Mouse (Mus musculus) spleen, adult 2 months (tissue): ENCODE results near the gene Cfb.

Experiments used
- CTCF ChIP-seq: fragments of 200-500 bp; IDR thresholded peaks from 2 replicates; pipeline ENCODE4 v1.5.1; 2011; ENCODE audit warnings: mild to moderate bottlenecking, inconsistent platforms; ENCODE audit not compliant: insufficient read depth, insufficient read length, insufficient replicate concordance; ENCODE audit errors: extremely low read depth
- POLR2A ChIP-seq: fragments of 200-500 bp; IDR thresholded peaks from 2 replicates; pipeline ENCODE4 v1.6.1; 2011; ENCODE audit warnings: low read depth, low read length, inconsistent platforms

- TF ChIP-seq CTCF: no peak
- no peak; the same call in 1 of the 2 replicates for TF ChIP-seq POLR2A
These were observed 12.4 kb downstream of the Cfb start, which contains the start of the genes Skiv2l and Nelfe for GRCm38 (mm10) chr17:34849722-34850516.
